Mouse (Mus musculus) ES-E14 (cell line): Measurements from ENCODE around the gene Bpifb4. TPM values are rescaled to one million over a fixed set of nuclear protein-coding genes. Genes with fewer than 3 reads are reported as not detected.

Experiments used
- DNase-seq: peaks from one replicate; pipeline ENCODE4 v3.0.0-alpha.2; 2013; ENCODE audit warnings: low read depth, low spot score
- H3K27ac ChIP-seq: 2 replicates; pipeline ENCODE4 v1.5.1; 2012; ENCODE audit warnings: low read depth, mild to moderate bottlenecking, low read length, moderate library complexity, mixed read lengths; ENCODE audit not compliant: poor library complexity, insufficient read depth, severe bottlenecking
- H3K36me3 ChIP-seq: 2 replicates; pipeline ENCODE4 v1.6.1; 2012; ENCODE audit warnings: mild to moderate bottlenecking, low read length, moderate library complexity, mixed read lengths; ENCODE audit not compliant: control insufficient read depth, poor library complexity, insufficient read depth, severe bottlenecking
- H3K4me1 ChIP-seq, 2 experiments: fragments of 150-350 bp in 1 of 2; sonication (generic) in 1 of 2; 2 replicates each; pipeline ENCODE4 v1.6.1; 2012; ENCODE audit warnings: low read length in 2 of 2, mild to moderate bottlenecking in 1 of 2, mixed read lengths in 1 of 2; ENCODE audit not compliant: control insufficient read depth in 2 of 2, insufficient read depth in 2 of 2, poor library complexity in 1 of 2
- H3K4me3 ChIP-seq, 2 experiments: fragments of 150-350 bp in 1 of 2; sonication (generic) in 1 of 2; 2 replicates each; pipeline ENCODE4 v1.5.1; 2012; ENCODE audit warnings: low read length in 2 of 2, low read depth in 1 of 2, mild to moderate bottlenecking in 1 of 2, mixed read lengths in 1 of 2; ENCODE audit not compliant: insufficient read depth in 1 of 2, poor library complexity in 1 of 2, severe bottlenecking in 1 of 2
- H3K9ac ChIP-seq: 2 replicates; pipeline ENCODE4 v1.6.1; 2012; ENCODE audit warnings: low read depth, mild to moderate bottlenecking, low read length, mixed read lengths; ENCODE audit not compliant: poor library complexity, insufficient read depth, severe bottlenecking
- H3K9me3 ChIP-seq: fragments of 150-350 bp; sonication (generic); 2 replicates; pipeline ENCODE4 v1.6.1; 2012; ENCODE audit warnings: low read depth, mild to moderate bottlenecking, low read length; ENCODE audit not compliant: control insufficient read depth, insufficient read depth
- CHD2 ChIP-seq: IDR thresholded peaks from 2 replicates; pipeline ENCODE4 v1.6.1; 2014; ENCODE audit warnings: mild to moderate bottlenecking, low read depth, low read length, inconsistent platforms
- HCFC1 ChIP-seq: IDR thresholded peaks from 2 replicates; pipeline ENCODE4 v1.6.1; 2012; ENCODE audit warnings: low read length, inconsistent platforms, borderline replicate concordance; ENCODE audit not compliant: insufficient read depth
- MAFK ChIP-seq: IDR thresholded peaks from 2 replicates; pipeline ENCODE4 v1.6.1; 2014; ENCODE audit warnings: mild to moderate bottlenecking, low read depth, low read length, inconsistent platforms; ENCODE audit not compliant: insufficient read depth
- ZC3H11A ChIP-seq: IDR thresholded peaks from 2 replicates; pipeline ENCODE4 v1.6.1; 2012; ENCODE audit warnings: low read depth, mild to moderate bottlenecking, inconsistent platforms, low read length, borderline replicate concordance
- ZNF384 ChIP-seq: IDR thresholded peaks from 2 replicates; pipeline ENCODE4 v1.6.1; 2012; ENCODE audit warnings: low read depth, low read length, inconsistent platforms
- in situ Hi-C, 2 experiments: fragments of 600-800 bp; cut with MboI; formaldehyde crosslinking; loops; one replicate each; pipeline ENCODE4 v1.15.1; 2025; ENCODE audit warnings: low sequenced_read_pairs in 2 of 2, inconsistent platforms in 1 of 2; ENCODE audit not compliant: unreplicated experiment in 2 of 2
- total RNA-seq: library from RNA; depleted of rRNA; stranded (reverse); fragments of 300-350 nt; gene quantifications from 2 replicates; pipeline ENCODE4 v1.2.3, GENCODE M21; 2012

Bpifb4 gene
- total RNA-seq, 1 experiment, result not detected

GRCm38 (mm10) chr2:153914151-153914550 lies 23.9 kb upstream of the Bpifb4 start:
- H3K4me3 ChIP-seq, result no peak overlapping the region
- H3K36me3 ChIP-seq, result no peaks in the 10 kb centered on the region
- in situ Hi-C loops, result no loop called here
- TF ChIP-seq CHD2, result no peak
- no peak for TF ChIP-seq ZNF384
- no peak for TF ChIP-seq HCFC1
- TF ChIP-seq MAFK, result no peak
- no peak for TF ChIP-seq ZC3H11A
- no peaks in the 10 kb centered on the region for H3K9me3 ChIP-seq
- H3K9ac ChIP-seq, result no peak overlapping the region
- H3K27ac ChIP-seq, result no peak overlapping the region
- no peaks in the 10 kb centered on the region for H3K4me1 ChIP-seq
- no peak for DNase-seq

GRCm38 (mm10) chr2:153917930-153918329 lies 20.1 kb upstream of the Bpifb4 start, which contains the start of gene Bpifb3:
TSS of gene Bpifb3 (plus strand) at chr2:153918230.
- no peak within 1 kb of the TSS for H3K9ac ChIP-seq
- no peak for DNase-seq
- H3K36me3 ChIP-seq, result no peaks in the 10 kb centered on the region
- H3K9me3 ChIP-seq, result no peaks in the 10 kb centered on the region
- H3K4me1 ChIP-seq, result no peaks in the 10 kb centered on the region
- TF ChIP-seq MAFK (no peak), HCFC1 (no peak), ZNF384 (no peak), CHD2 (no peak), ZC3H11A (no peak)
- in situ Hi-C loops, result no loop called here
- H3K27ac ChIP-seq, result no peak within 1 kb of the TSS
- no peak within 1 kb of the TSS for H3K4me3 ChIP-seq

GRCm38 (mm10) chr2:153921246-153921645 lies 16.8 kb upstream of the Bpifb4 start:
- no peaks in the 10 kb centered on the region for H3K9me3 ChIP-seq
- no peak overlapping the region; the same call in 1 of the 2 replicates for H3K27ac ChIP-seq
- no peaks in the 10 kb centered on the region for H3K4me1 ChIP-seq
- no peak overlapping the region for H3K9ac ChIP-seq
- TF ChIP-seq CHD2 (no peak), ZNF384 (no peak), ZC3H11A (no peak), HCFC1 (no peak), MAFK (no peak)
- no peak for DNase-seq
- no peak overlapping the region for H3K4me3 ChIP-seq
- in situ Hi-C loops, result no loop called here
- H3K36me3 ChIP-seq, result no peaks in the 10 kb centered on the region

- peak; percentile 59 for DNase-seq
- no peaks in the 10 kb centered on the region for H3K4me1 ChIP-seq
- no peaks in the 10 kb centered on the region for H3K9me3 ChIP-seq
- 0 out of 2 replicates have a peak, but pooled peaks have one; percentile 32 for TF ChIP-seq ZC3H11A
- no peak for TF ChIP-seq MAFK
- in situ Hi-C loops, result no loop called here
- no peak overlapping the region for H3K9ac ChIP-seq
- H3K27ac ChIP-seq, result no peak overlapping the region
- H3K36me3 ChIP-seq, result no peaks in the 10 kb centered on the region
- no peak overlapping the region for H3K4me3 ChIP-seq
These were observed 8.1 kb upstream of the Bpifb4 start for GRCm38 (mm10) chr2:153929871-153930413.

GRCm38 (mm10) chr2:153931125-153931524 lies 6.9 kb upstream of the Bpifb4 start:
- H3K4me3 ChIP-seq, result no peak overlapping the region
- H3K27ac ChIP-seq, result no peak overlapping the region
- H3K36me3 ChIP-seq, result no peaks in the 10 kb centered on the region
- in situ Hi-C loops, result no loop called here
- no peak for DNase-seq
- no peak for TF ChIP-seq ZC3H11A
- H3K9ac ChIP-seq, result no peak overlapping the region
- no peaks in the 10 kb centered on the region for H3K4me1 ChIP-seq
- H3K9me3 ChIP-seq, result no peaks in the 10 kb centered on the region
